Mouse (Mus musculus): ENCODE data around the gene Borcs6. TPM values are rescaled to one million over a fixed set of nuclear protein-coding genes. Genes with fewer than 3 reads are reported as not detected.

Gene Borcs6
- total and polyA plus RNA-seq, 3 experiments: 9.2 to 9.3 TPM; not detected in 1

GRCm38 (mm10) chr11:69015644-69016441 is 43.7 kb upstream of the Borcs6 start, which contains the start of gene Ctc1 (continued):
- TF ChIP-seq KAT2A (conservative IDR thresholded peaks at IDR 0.05; ENCODE audit: low read depth, low read length) (no peak), MYC (IDR thresholded peaks at IDR 0.05; ENCODE audit: low read depth, low read length) (peak; percentile 90), GATA1 (IDR thresholded peaks at IDR 0.05; ENCODE audit: low read depth, low read length) (peak; percentile 42), CTCF (IDR thresholded peaks at IDR 0.05 in 2 of 3, conservative IDR thresholded peaks at IDR 0.05 in 1 of 3; ENCODE audit: control insufficient read depth in 1 of 3, insufficient read depth in 1 of 3, low read depth in 2 of 3, low read length in 3 of 3, poor library complexity in 1 of 3, severe bottlenecking in 1 of 3) (peak in 2 of 3 experiments; percentile 11 to 42; a peak in 2 of 6 replicates), ZC3H11A (IDR thresholded peaks at IDR 0.05; ENCODE audit: low read depth, low read length) (no peak), MAX (IDR thresholded peaks at IDR 0.05; ENCODE audit: low read length) (peak; percentile 54), BHLHE40 (IDR thresholded peaks at IDR 0.05; ENCODE audit: borderline replicate concordance, low read depth, low read length) (no peak), MAZ (IDR thresholded peaks at IDR 0.05; ENCODE audit: low read depth, low read length) (peak; percentile 43; the same call in 1 of the 2 replicates), NELFE (IDR thresholded peaks at IDR 0.05; ENCODE audit: low read depth, low read length) (peak; percentile 94), ZNF384 (IDR thresholded peaks at IDR 0.05; ENCODE audit: low read depth, low read length) (no peak), SIN3A (IDR thresholded peaks at IDR 0.05; ENCODE audit: low read length) (peak; percentile 90), JUND (IDR thresholded peaks at IDR 0.05; ENCODE audit: low read depth, low read length) (no peak), ETS1 (IDR thresholded peaks at IDR 0.05; ENCODE audit: low read depth, low read length) (peak; percentile 69; the same call in 1 of the 2 replicates), MXI1 (IDR thresholded peaks at IDR 0.05; ENCODE audit: low read depth, low read length) (peak; percentile 75), MAFK (IDR thresholded peaks at IDR 0.05; ENCODE audit: borderline replicate concordance, low read depth, low read length) (no peak), USF1 (IDR thresholded peaks at IDR 0.05; ENCODE audit: low read depth, low read length) (no peak)

- H3K36me3 ChIP-seq (ENCODE audit: control insufficient read depth in 1 of 2, insufficient read depth in 2 of 2, low read length in 2 of 2): peaks cover 0 to 11% of the 10 kb centered on the region in 2 experiments; a peak in 2 of 4 replicates
- DNase-seq (ENCODE audit: low read depth, low spot score): no peak
Observed at GRCm38 (mm10) chr11:69016755-69017154, 42.8 kb upstream of the Borcs6 start.

GRCm38 (mm10) chr11:69020691-69021090 is 38.8 kb upstream of the Borcs6 start:
- DNase-seq (ENCODE audit: low read depth, low spot score): no peak
- TF ChIP-seq SMC3 (IDR thresholded peaks at IDR 0.05; ENCODE audit: low read depth, low read length) (no peak), TBP (IDR thresholded peaks at IDR 0.05; ENCODE audit: low read depth, low read length) (peak; percentile 90)
- Histone ChIP-seq H3K27ac (ENCODE audit: control insufficient read depth, low read depth, low read length) (no peak overlapping the region), H3K27me3 (ENCODE audit: control insufficient read depth in 1 of 2, insufficient read depth in 2 of 2, low read length in 2 of 2) (no peaks in the 10 kb centered on the region), H3K9ac (ENCODE audit: control insufficient read depth, low read depth, low read length, poor library complexity, severe bottlenecking) (no peak overlapping the region), H3K9me3 (replicated peaks; ENCODE audit: insufficient read depth, low read length) (no peaks in the 10 kb centered on the region), H3K36me3 (ENCODE audit: control insufficient read depth in 1 of 2, insufficient read depth in 2 of 2, low read length in 2 of 2) (peaks cover 7% of the 10 kb centered on the region in 2 experiments; a peak in 3 of 4 replicates), H3K4me3 (ENCODE audit: control insufficient read depth in 1 of 2, insufficient read depth in 1 of 2, low read depth in 2 of 2, low read length in 2 of 2) (no peak overlapping the region), H3K79me2 (ENCODE audit: control insufficient read depth, insufficient read depth, low read length, poor library complexity) (peaks cover 13% of the 10 kb centered on the region), H3K4me1 (ENCODE audit: control insufficient read depth in 1 of 2, insufficient read depth in 2 of 2, low read length in 2 of 2) (peaks cover 2 to 11% of the 10 kb centered on the region in 2 experiments; a peak in 3 of 4 replicates)

More at GRCm38 (mm10) chr11:69016755-69017154, 42.8 kb upstream of the Borcs6 start:
- Histone ChIP-seq H3K9ac (ENCODE audit: control insufficient read depth, low read depth, low read length, poor library complexity, severe bottlenecking) (peak overlapping the region; percentile 97), H3K4me1 (ENCODE audit: control insufficient read depth in 1 of 2, insufficient read depth in 2 of 2, low read length in 2 of 2) (peaks cover 2 to 16% of the 10 kb centered on the region in 2 experiments), H3K79me2 (ENCODE audit: control insufficient read depth, insufficient read depth, low read length, poor library complexity) (peaks cover 15% of the 10 kb centered on the region), H3K4me3 (ENCODE audit: control insufficient read depth in 1 of 2, insufficient read depth in 1 of 2, low read depth in 2 of 2, low read length in 2 of 2) (peak overlapping the region; percentile 52 to 96), H3K9me3 (replicated peaks; ENCODE audit: insufficient read depth, low read length) (no peaks in the 10 kb centered on the region), H3K27ac (ENCODE audit: control insufficient read depth, low read depth, low read length) (peak overlapping the region; percentile 98), H3K27me3 (ENCODE audit: control insufficient read depth in 1 of 2, insufficient read depth in 2 of 2, low read length in 2 of 2) (no peaks in the 10 kb centered on the region)
- TF ChIP-seq ZC3H11A (IDR thresholded peaks at IDR 0.05; ENCODE audit: low read depth, low read length) (no peak), CHD2 (IDR thresholded peaks at IDR 0.05; ENCODE audit: low read length) (no peak)
